Mouse (Mus musculus): ENCODE measurements around the gene Gm5155.
"Not testable (repeated sequence)": the region's sequence is repeated elsewhere in the genome, so short reads cannot be mapped to it uniquely, and the experiment has no call there.

The Gm5155 gene

GRCm38 (mm10) chr7:17871467-17871866, at the start of gene Gm5155:
Gm5155 (plus strand) TSS chr7:17871767.
- no peak for DNase-seq (ENCODE audit: low read depth in 1 of 2, low spot score in 2 of 2)

DNA sequence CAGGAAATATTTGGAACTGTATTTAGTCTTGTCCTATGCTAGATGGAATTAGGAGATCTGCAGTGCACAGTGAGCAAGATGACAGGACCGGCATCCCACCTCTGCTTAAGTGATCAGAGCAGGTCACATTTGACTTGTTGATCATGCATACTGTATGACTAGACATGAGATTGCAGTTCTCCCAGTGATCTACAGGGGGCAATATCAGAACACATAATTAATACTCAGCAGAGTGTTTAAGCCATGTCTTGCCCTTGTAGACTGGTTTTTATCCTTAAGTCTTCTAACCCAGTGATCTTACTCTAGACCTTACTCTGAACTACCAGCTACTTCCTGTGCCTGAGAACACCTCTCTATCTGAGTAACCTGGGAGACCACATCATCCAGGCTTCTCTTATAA, 791 bp upstream of the Gm5155 start:
- no peak for DNase-seq (ENCODE audit: low read depth in 1 of 2, low spot score in 2 of 2)

- not testable (repeated sequence) for DNase-seq (ENCODE audit: low read depth in 1 of 2, low spot score in 2 of 2)
These were observed 23.8 kb downstream of the Gm5155 start for GRCm38 (mm10) chr7:17895341-17895740.

GRCm38 (mm10) chr7:17903146-17903915, 31.8 kb downstream of the Gm5155 start:
- DNase-seq (ENCODE audit: low read depth in 1 of 2, low spot score in 2 of 2) = no peak
